10 mouse cellular contexts compared by ENCODE assay signal in genomic region chr9:66158885-66159430, GRCm38 (mm10). TPM values are rescaled to one million over a fixed set of nuclear protein-coding genes. Genes with fewer than 3 reads are reported as not detected.
A peak's percentile ranks its signal among the peaks of the same experiment; 100 is the strongest.
DNase-seq lines count a peak whose midpoint lies in the region; ATAC-seq and TF ChIP-seq lines count a peak whose summit lies in the region.
"Had no signal": no experiment of that assay in that cellular context is flagged by ENCODE, and none has a peak within 500 bp of the region (broad histone marks: within the 10 kb centered on the region; RNA-seq: fewer than 3 reads in every experiment).

No protein-coding gene starts in this region.

- DNase-seq in heart, postnatal 36 days, result no peak
- no peak for DNase-seq in stomach, postnatal 0 days (ENCODE audit: low spot score)
- no peak for DNase-seq in liver, embryonic 11.5 days (ENCODE audit: low spot score)
- no peak for DNase-seq in natural killer cell, adult 2 months (ENCODE audit: low spot score in 2 of 2)
- no peak for DNase-seq in embryo, embryonic 11 days
- DNase-seq: cerebellum, adult 9-11 months; kidney, adult 18-20 months had no signal

- no peaks in the 10 kb centered on the region for H3K9me3 ChIP-seq in heart, embryonic 13.5 days
- H3K9me3 ChIP-seq in stomach, embryonic 14.5 days (ENCODE audit: control insufficient read depth, low read depth, low read length), result no peaks in the 10 kb centered on the region
- H3K9me3 ChIP-seq in stomach, postnatal 0 days (ENCODE audit: control insufficient read depth, low read length), result no peaks in the 10 kb centered on the region
- H3K9me3 ChIP-seq in liver, embryonic 11.5 days (ENCODE audit: control insufficient read depth, low read length), result no peaks in the 10 kb centered on the region

- no peak overlapping the region; the same call in 1 of the 2 replicates for H3K9ac ChIP-seq in heart, embryonic 13.5 days
- no peak overlapping the region for H3K9ac ChIP-seq in stomach, embryonic 14.5 days (replicated peaks; ENCODE audit: low read depth, low read length)
- no peak overlapping the region for H3K9ac ChIP-seq in stomach, postnatal 0 days (ENCODE audit: low read length)
- H3K9ac ChIP-seq in liver, embryonic 11.5 days (ENCODE audit: low read depth, low read length), result no peak overlapping the region

- intact Hi-C loops in heart, postnatal 36 days (cut with DNase I), result loop anchor here (2.0 to 5.0 kb wide), 3 partner anchors 48 to 123 kb away; no protein-coding TSS in a partner anchor

- H3K4me3 ChIP-seq in heart, embryonic 13.5 days, result peak overlapping the region; percentile 56
- no peak overlapping the region for H3K4me3 ChIP-seq in stomach, embryonic 14.5 days (ENCODE audit: low read depth, low read length)
- no peak overlapping the region for H3K4me3 ChIP-seq in stomach, postnatal 0 days (ENCODE audit: low read depth, low read length)
- H3K4me3 ChIP-seq in liver, embryonic 11.5 days (ENCODE audit: low read depth, low read length), result no peak overlapping the region; the same call in 1 of the 2 replicates

- no peak for ATAC-seq in heart, embryonic 13.5 days (ENCODE audit: extremely low read depth, insufficient number of reproducible peaks, low FRiP score, low TSS enrichment)
- no peak for ATAC-seq in stomach, embryonic 14.5 days (ENCODE audit: insufficient number of reproducible peaks, insufficient read depth, low FRiP score, low read depth)
- no peak for ATAC-seq in stomach, postnatal 0 days (ENCODE audit: low FRiP score, low TSS enrichment)
- no peak for ATAC-seq in liver, embryonic 11.5 days (replicated peaks; ENCODE audit: low FRiP score)
- ATAC-seq in CD4-positive, CD25-positive, alpha-beta regulatory T cell, adult 4 months, result no peak

- H3K4me2 ChIP-seq in heart, embryonic 13.5 days, result peak overlapping the region; percentile 78
- peak overlapping the region; percentile 66 for H3K4me2 ChIP-seq in stomach, embryonic 14.5 days (replicated peaks; ENCODE audit: low read depth, low read length)
- H3K4me2 ChIP-seq in stomach, postnatal 0 days (replicated peaks; ENCODE audit: low read depth), result no peak overlapping the region
- H3K4me2 ChIP-seq in liver, embryonic 11.5 days, result peak overlapping the region; percentile 76

- WGBS in heart, embryonic 13.5 days, result 76% methylated on average over 6 of the region's 6 CpGs
- 86% methylated on average over 6 of the region's 6 CpGs for WGBS in stomach, embryonic 14.5 days
- 80% methylated on average over 6 of the region's 6 CpGs for WGBS in stomach, postnatal 0 days
- WGBS in liver, embryonic 11.5 days, result 78% methylated on average over 6 of the region's 6 CpGs

- no peak for TF ChIP-seq CTCF in stomach, postnatal 0 days (IDR thresholded peaks at IDR 0.05; ENCODE audit: low read depth)

- no peaks in the 10 kb centered on the region for H3K36me3 ChIP-seq in heart, embryonic 13.5 days
- no peaks in the 10 kb centered on the region for H3K36me3 ChIP-seq in stomach, embryonic 14.5 days (ENCODE audit: control insufficient read depth, insufficient read depth, low read length)
- no peaks in the 10 kb centered on the region for H3K36me3 ChIP-seq in stomach, postnatal 0 days (ENCODE audit: control insufficient read depth, insufficient read depth, low read length)
- H3K36me3 ChIP-seq in liver, embryonic 11.5 days (ENCODE audit: control insufficient read depth, insufficient read depth, low read length), result no peaks in the 10 kb centered on the region

- peaks cover 14% of the 10 kb centered on the region for H3K4me1 ChIP-seq in heart, embryonic 13.5 days
- H3K4me1 ChIP-seq in stomach, embryonic 14.5 days (ENCODE audit: control insufficient read depth, insufficient read depth, low read length), result no peaks in the 10 kb centered on the region
- no peaks in the 10 kb centered on the region for H3K4me1 ChIP-seq in stomach, postnatal 0 days (replicated peaks; ENCODE audit: control insufficient read depth, insufficient read depth)
- peaks cover 3% of the 10 kb centered on the region; the same call in 1 of the 2 replicates for H3K4me1 ChIP-seq in liver, embryonic 11.5 days (replicated peaks; ENCODE audit: control insufficient read depth, insufficient read depth, low read length)

- H3K27ac ChIP-seq in heart, embryonic 13.5 days (replicated peaks), result no peak overlapping the region
- H3K27ac ChIP-seq in stomach, embryonic 14.5 days (ENCODE audit: low read length), result no peak overlapping the region
- no peak overlapping the region for H3K27ac ChIP-seq in stomach, postnatal 0 days (replicated peaks)
- H3K27ac ChIP-seq in liver, embryonic 11.5 days (ENCODE audit: low read depth, low read length), result no peak overlapping the region

- TF ChIP-seq EP300 in stomach, postnatal 0 days (optimal IDR thresholded peaks at IDR 0.05), result no peak

- peaks cover 28% of the 10 kb centered on the region for H3K27me3 ChIP-seq in heart, embryonic 13.5 days (replicated peaks)
- no peaks in the 10 kb centered on the region for H3K27me3 ChIP-seq in stomach, embryonic 14.5 days (ENCODE audit: control insufficient read depth, insufficient read depth, low read length)
- no peaks in the 10 kb centered on the region for H3K27me3 ChIP-seq in stomach, postnatal 0 days (ENCODE audit: control insufficient read depth, insufficient read depth, low read length)
- H3K27me3 ChIP-seq in liver, embryonic 11.5 days (replicated peaks; ENCODE audit: control insufficient read depth, insufficient read depth, low read length), result no peaks in the 10 kb centered on the region; the same call in 1 of the 2 replicates

RNA-seq across cellular contexts. Expression of gene Dapk2, which starts 0.9 kb away (rescaled TPM):
- polyA plus RNA-seq in heart, embryonic 13.5 days (2015; fragmentation: Nextera tagmentation; extraction: Ambion mirVana), result 4.5 and 4.6 TPM in 2 replicates
- 1 to 10 TPM; 4.6 to 6.2 TPM for total RNA-seq in heart, postnatal 36 days (2021)
- 6.4 and 7.1 TPM in 2 replicates for polyA plus RNA-seq in stomach, embryonic 14.5 days (2014; fragmentation: Nextera tagmentation; extraction: Ambion mirVana)
- polyA plus RNA-seq in stomach, postnatal 0 days (2015; fragmentation: Nextera tagmentation; extraction: Ambion mirVana), result 11.8 and 13.2 TPM in 2 replicates
- 5.9 and 6.1 TPM in 2 replicates for polyA plus RNA-seq in liver, embryonic 11.5 days (2014; fragmentation: Nextera tagmentation; extraction: Ambion mirVana)
- polyA plus RNA-seq in CD4-positive, CD25-positive, alpha-beta regulatory T cell, adult 4 months (2017; shearing (Covaris generic)), result under 1 TPM in 1 of 2 experiments, not detected in 1; 0.81 TPM

RNA-seq across cellular contexts. Expression of gene Ciao2a, which starts 32.5 kb away (rescaled TPM):
- polyA plus RNA-seq in heart, embryonic 13.5 days (2015; fragmentation: Nextera tagmentation; extraction: Ambion mirVana), result 152 and 172 TPM in 2 replicates
- total RNA-seq in heart, postnatal 36 days (2021), result 10 to 100 TPM; 65.6 to 69.9 TPM
- polyA plus RNA-seq in stomach, embryonic 14.5 days (2014; fragmentation: Nextera tagmentation; extraction: Ambion mirVana), result 150 and 158 TPM in 2 replicates
- polyA plus RNA-seq in stomach, postnatal 0 days (2015; fragmentation: Nextera tagmentation; extraction: Ambion mirVana), result 131 and 138 TPM in 2 replicates
- 256 and 260 TPM in 2 replicates for polyA plus RNA-seq in liver, embryonic 11.5 days (2014; fragmentation: Nextera tagmentation; extraction: Ambion mirVana)
- 100 to 1,000 TPM; 142 to 150 TPM for polyA plus RNA-seq in CD4-positive, CD25-positive, alpha-beta regulatory T cell, adult 4 months (2017; shearing (Covaris generic))

RNA-seq across cellular contexts. Expression of gene Snx1, which starts 32.6 kb away (rescaled TPM):
- polyA plus RNA-seq in heart, embryonic 13.5 days (2015; fragmentation: Nextera tagmentation; extraction: Ambion mirVana), result 59.6 and 65.8 TPM in 2 replicates
- total RNA-seq in heart, postnatal 36 days (2021), result 10 to 100 TPM; 27.7 to 29.8 TPM
- 125 TPM in 2 replicates for polyA plus RNA-seq in stomach, embryonic 14.5 days (2014; fragmentation: Nextera tagmentation; extraction: Ambion mirVana)
- polyA plus RNA-seq in stomach, postnatal 0 days (2015; fragmentation: Nextera tagmentation; extraction: Ambion mirVana), result 77.5 and 77.6 TPM in 2 replicates
- polyA plus RNA-seq in liver, embryonic 11.5 days (2014; fragmentation: Nextera tagmentation; extraction: Ambion mirVana), result 129 and 139 TPM in 2 replicates
- 10 to 100 TPM; 94.0 to 96.9 TPM for polyA plus RNA-seq in CD4-positive, CD25-positive, alpha-beta regulatory T cell, adult 4 months (2017; shearing (Covaris generic))
